Mouse (Mus musculus): ENCODE data around the gene Olfr130. TPM values are rescaled to one million over a fixed set of nuclear protein-coding genes. Genes with fewer than 3 reads are reported as not detected.

Olfr130 gene
- not detected for total RNA-seq (2022)

DNA sequence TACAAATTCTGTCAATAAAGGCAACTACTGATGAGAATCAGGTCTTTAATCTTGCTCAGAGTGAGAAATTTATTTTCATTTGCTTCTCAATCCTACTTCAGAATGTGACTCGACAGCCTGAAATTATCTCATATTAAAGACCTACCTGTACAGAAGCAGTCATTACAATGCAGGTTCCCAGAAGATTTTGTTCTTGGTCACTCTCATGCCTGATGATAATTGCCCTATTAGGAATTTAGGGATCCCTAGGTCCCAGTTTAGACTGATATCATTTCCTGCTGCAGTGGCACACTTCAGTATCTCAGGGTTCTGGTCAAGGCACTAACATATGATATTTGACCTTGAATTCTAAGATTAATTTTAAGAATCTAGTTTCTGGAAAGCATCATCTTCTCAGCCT lies at the start of gene Olfr130:
Gene Olfr130, plus strand, starts transcription at position 301 of the 400 bp plus-strand sequence.
- no peak for DNase-seq (ENCODE audit: low spot score)

DNA sequence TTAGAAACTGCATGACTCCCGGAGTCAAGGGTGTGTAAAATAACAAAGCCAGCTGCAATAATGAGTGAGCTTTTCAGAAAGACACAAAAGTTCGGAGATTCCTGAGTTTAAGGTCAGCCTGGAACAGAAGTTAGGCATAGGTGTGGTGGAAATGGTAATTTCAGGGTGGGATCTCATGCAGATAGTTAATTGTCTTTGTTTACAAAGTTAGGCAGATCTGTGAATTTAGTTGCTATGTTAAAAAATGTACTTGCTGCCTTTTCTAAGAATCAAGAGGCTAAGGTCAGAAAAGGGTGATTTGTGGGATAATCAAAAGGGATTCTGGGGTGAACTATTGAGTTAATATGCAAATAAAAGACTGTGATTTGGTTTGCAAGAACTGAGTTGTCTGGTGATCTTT lies 47.4 kb upstream of the Olfr130 start:
- no peak for DNase-seq (ENCODE audit: low spot score)

DNA sequence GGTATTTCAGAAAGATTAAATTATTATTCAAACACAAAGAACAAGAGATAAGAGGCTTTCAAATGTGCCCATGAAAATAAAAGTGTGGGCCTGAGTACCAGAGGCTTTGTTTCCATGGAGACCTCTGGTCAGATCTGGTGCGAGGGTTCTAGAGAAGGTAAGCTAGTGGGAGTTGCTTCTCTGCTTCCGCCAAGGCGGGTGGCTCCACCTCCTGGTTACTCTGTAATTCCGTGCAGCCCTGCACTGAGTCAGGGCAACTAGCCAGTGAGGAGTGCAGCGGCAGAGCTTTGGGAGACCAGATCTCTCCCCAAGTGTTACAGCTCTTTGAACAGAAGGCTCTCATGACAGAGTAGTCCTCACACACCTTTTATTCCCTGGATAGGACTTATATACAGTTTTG lies 37.4 kb upstream of the Olfr130 start:
- no peak for DNase-seq (ENCODE audit: low spot score)

- DNase-seq (ENCODE audit: low spot score), result no peak
Observed at GRCm38 (mm10) chr17:38059979-38060378, 3.7 kb upstream of the Olfr130 start, which contains the start of gene Olfr129. Gene Olfr129, minus strand, starts transcription at chr17:38060079.

DNA sequence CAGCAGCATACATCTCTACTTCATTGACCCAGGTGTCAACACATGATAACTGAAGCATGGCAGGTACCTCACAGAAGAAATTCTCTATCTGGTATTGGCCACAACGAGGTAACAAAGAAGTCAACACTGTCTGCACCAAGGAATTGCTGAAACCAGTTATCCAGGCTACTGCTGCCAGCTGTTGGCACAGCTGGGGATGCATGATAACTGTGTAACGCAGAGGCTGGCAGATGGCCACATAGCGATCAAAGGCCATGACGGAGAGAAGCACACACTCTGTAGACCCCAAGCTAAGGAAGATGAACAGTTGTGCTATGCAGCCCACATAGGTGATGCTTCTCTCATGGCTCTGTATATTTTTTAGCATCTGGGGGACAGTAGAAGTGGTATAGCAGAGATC lies 18.6 kb downstream of the Olfr130 start:
- DNase-seq (ENCODE audit: low spot score), result no peak

DNA sequence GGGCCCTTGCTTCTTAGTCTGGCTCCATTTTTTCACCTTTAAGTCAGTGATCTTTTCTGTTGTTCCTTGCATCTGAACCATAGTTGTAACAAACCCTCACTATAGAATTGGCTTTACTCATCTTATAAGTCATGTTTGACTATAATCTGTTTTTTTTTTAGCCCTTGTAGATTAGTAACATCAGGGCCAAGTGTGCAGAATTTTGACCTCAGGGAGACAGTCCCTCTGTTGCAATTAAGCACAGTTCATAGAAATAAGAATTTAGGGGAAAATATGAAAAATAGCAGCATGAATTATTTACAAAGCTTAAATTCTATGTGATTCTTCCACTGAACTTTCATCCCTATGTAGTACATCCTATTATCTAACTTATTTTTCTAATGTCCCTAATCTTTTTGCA lies 24.9 kb downstream of the Olfr130 start, which contains the start of gene Olfr131:
Gene Olfr131, minus strand, starts transcription at position 101 of the 400 bp plus-strand sequence.
- DNase-seq (ENCODE audit: low spot score), result no peak

Other genes with a start within 250 kb of the Olfr130 start
- not detected for gene Olfr125, start 231.0 kb upstream of the Olfr130 start, total RNA-seq (2022)
- gene Olfr126, start 216.4 kb upstream of the Olfr130 start, total RNA-seq (2022), result not detected
- not detected for gene Olfr127, start 163.5 kb upstream of the Olfr130 start, total RNA-seq (2022)
- not detected for gene Olfr128, start 143.4 kb upstream of the Olfr130 start, total RNA-seq (2022)
- not detected for gene Olfr761, start 110.8 kb upstream of the Olfr130 start, total RNA-seq (2022)
- gene Olfr129, start 3.8 kb upstream of the Olfr130 start, total RNA-seq (2022), result not detected
- gene Olfr131, start 24.8 kb downstream of the Olfr130 start, total RNA-seq (2022), result not detected
- gene Olfr132, start 70.6 kb downstream of the Olfr130 start, total RNA-seq (2022), result not detected
- not detected for gene Olfr133, start 81.4 kb downstream of the Olfr130 start, total RNA-seq (2022)
- not detected for gene Olfr134, start 107.5 kb downstream of the Olfr130 start, total RNA-seq (2022)
- gene Olfr135, start 140.4 kb downstream of the Olfr130 start, total RNA-seq (2022), result not detected
- not detected for gene Olfr138, start 197.1 kb downstream of the Olfr130 start, total RNA-seq (2022)
- gene Olfr137, start 243.6 kb downstream of the Olfr130 start, total RNA-seq (2022), result not detected

Measured in heart, adult 8-10 months (tissue).